Mouse (Mus musculus) thymus, adult 2 months (tissue): Measurements from ENCODE around the gene Frmd6. TPM values are rescaled to one million over a fixed set of nuclear protein-coding genes. Genes with fewer than 3 reads are reported as not detected.

Experiments used
- DNase-seq: peaks from one replicate; pipeline ENCODE4 v3.0.0; 2021
- H3K27ac ChIP-seq: fragments of 200-500 bp; 2 replicates; pipeline ENCODE4 v1.5.1; 2012; ENCODE audit warnings: low read length, control low read depth; ENCODE audit not compliant: control insufficient read depth, insufficient read depth
- H3K27me3 ChIP-seq: fragments of 200-500 bp; 2 replicates; pipeline ENCODE4 v1.6.1; 2012; ENCODE audit warnings: mild to moderate bottlenecking, low read length, moderate library complexity, mixed read lengths; ENCODE audit not compliant: control insufficient read depth, insufficient read depth
- H3K36me3 ChIP-seq: fragments of 200-500 bp; 2 replicates; pipeline ENCODE4 v1.6.1; 2012; ENCODE audit warnings: mild to moderate bottlenecking, low read length, moderate library complexity; ENCODE audit not compliant: control insufficient read depth, insufficient read depth
- H3K4me1 ChIP-seq: fragments of 200-500 bp; replicated peaks from 2 replicates; pipeline ENCODE4 v1.6.1; 2012; ENCODE audit warnings: low read length; ENCODE audit not compliant: control insufficient read depth, insufficient read depth
- H3K4me3 ChIP-seq: fragments of 200-500 bp; 2 replicates; pipeline ENCODE4 v1.5.1; 2012; ENCODE audit warnings: mild to moderate bottlenecking, low read length, control low read depth, moderate library complexity; ENCODE audit not compliant: control insufficient read depth, insufficient read depth
- CTCF ChIP-seq: fragments of 200-500 bp; IDR thresholded peaks from 2 replicates; pipeline ENCODE4 v1.5.1; 2012; ENCODE audit warnings: mild to moderate bottlenecking, control low read depth, low read length, moderate library complexity, borderline replicate concordance; ENCODE audit not compliant: control insufficient read depth, poor library complexity, insufficient read depth; ENCODE audit errors: extremely low read depth
- POLR2A ChIP-seq: fragments of 200-500 bp; IDR thresholded peaks from 2 replicates; pipeline ENCODE4 v1.6.1; 2012; ENCODE audit warnings: mild to moderate bottlenecking, low read length, control low read depth, moderate library complexity; ENCODE audit not compliant: control insufficient read depth, poor library complexity, insufficient read depth; ENCODE audit errors: extremely low read depth
- WGBS: fragments of 180-500 bp; shearing (Covaris S2); methylation state at CpG from one replicate; pipeline ENCODE4 v1.1.7; 2018; 5-methylcytosine and 5-hydroxymethylcytosine counted together
- polyA plus RNA-seq: library from polyadenylated mRNA; depleted of rRNA; stranded (reverse); fragments of >200 nt; gene quantifications from 2 replicates; pipeline ENCODE4 v1.2.3, GENCODE M21; 2012

Frmd6 gene
- polyA plus RNA-seq, 1 experiment = 21.2 TPM

DNA sequence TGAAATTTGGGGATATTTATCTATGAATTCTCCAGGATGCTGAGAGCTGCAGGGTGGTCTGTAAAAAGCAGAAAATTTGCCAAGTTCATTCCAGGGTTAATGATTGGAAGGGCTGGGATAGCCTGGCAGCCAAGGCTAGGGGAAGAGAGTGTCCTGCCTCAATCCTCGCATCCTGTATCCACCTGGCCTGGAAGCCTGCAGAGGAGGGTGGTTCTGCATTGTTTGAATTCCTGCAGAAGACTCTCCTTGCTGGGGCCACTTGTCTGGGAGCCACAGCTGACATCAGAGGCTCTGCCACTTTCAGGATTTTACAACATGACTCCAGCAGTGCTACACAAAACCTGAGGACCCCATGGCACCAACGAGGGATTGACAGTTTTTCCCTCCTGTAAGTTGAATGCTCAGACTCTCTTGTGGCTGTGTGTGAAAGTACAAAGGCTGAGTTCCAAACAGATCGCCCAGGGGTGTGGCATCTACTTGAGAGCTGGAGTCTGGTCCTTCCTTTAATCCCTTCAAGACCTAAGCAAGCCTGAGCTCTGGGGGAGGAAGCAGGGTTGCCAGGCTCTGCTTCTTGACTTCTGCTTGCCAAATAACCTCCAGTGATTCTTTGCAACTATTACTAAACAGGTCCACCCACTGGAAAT is 12.4 kb upstream of the Frmd6 start:
- Histone ChIP-seq H3K4me1 (no peaks in the 10 kb centered on the region), H3K36me3 (no peaks in the 10 kb centered on the region), H3K4me3 (no peak overlapping the region), H3K27me3 (no peaks in the 10 kb centered on the region), H3K27ac (no peak overlapping the region)
- no peak for TF ChIP-seq POLR2A
- 74% methylated on average over 3 of the region's 3 CpGs for WGBS
- DNase-seq = no peak

DNA sequence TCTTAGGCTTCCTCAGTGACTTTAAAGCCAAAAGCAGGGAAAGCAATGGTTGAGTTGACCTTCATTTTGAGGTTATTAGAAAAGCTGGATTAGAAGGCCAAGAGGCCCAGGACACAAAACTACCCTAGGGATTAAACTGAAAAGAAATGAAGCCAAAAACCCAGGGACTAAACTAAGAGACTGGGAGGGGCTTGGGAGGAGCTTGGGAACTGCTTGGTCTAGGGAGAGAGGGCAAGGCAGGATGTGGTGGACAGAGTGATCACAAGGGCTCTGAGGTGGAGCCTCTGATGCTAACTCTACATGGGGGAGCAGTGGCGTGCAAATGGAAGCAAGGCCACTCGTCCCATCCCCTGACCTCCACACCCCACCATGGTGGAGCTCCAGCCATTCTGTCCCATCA is 8.6 kb upstream of the Frmd6 start:
- TF ChIP-seq POLR2A = no peak
- no peak for TF ChIP-seq CTCF
- no peak for DNase-seq
- WGBS = 86% methylated on average over 2 of the region's 2 CpGs

DNA sequence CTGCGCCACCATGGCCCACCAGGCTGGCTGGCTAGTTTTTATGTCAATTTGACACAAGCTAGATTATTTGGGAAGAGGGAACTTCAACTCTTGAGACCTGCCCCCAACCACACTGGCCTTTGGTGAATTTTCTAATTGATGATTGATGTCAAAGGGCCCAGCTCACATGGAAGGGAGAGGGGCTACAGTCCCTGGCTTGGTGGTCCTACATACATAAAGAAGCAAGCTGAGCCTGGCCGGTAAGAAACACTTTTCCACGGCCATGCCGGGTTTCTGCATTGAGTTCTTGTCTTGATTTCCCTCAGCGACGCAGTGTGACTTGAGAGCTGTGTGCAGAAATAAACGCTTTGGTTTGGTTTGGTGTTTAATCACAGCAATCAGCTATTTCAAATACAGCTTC is 1.3 kb upstream of the Frmd6 start:
- Histone ChIP-seq H3K36me3 (no peaks in the 10 kb centered on the region), H3K4me1 (peaks cover 9% of the 10 kb centered on the region), H3K4me3 (no peak overlapping the region), H3K27ac (no peak overlapping the region), H3K27me3 (no peaks in the 10 kb centered on the region)
- TF ChIP-seq POLR2A (no peak), CTCF (no peak)
- DNase-seq = no peak
- 93% methylated on average over 7 of the region's 7 CpGs for WGBS

More for the DNA sequence above, 8.6 kb upstream of the Frmd6 start:
- Histone ChIP-seq H3K27me3 (no peaks in the 10 kb centered on the region), H3K36me3 (no peaks in the 10 kb centered on the region), H3K4me1 (no peaks in the 10 kb centered on the region), H3K4me3 (no peak overlapping the region), H3K27ac (no peak overlapping the region)

DNA sequence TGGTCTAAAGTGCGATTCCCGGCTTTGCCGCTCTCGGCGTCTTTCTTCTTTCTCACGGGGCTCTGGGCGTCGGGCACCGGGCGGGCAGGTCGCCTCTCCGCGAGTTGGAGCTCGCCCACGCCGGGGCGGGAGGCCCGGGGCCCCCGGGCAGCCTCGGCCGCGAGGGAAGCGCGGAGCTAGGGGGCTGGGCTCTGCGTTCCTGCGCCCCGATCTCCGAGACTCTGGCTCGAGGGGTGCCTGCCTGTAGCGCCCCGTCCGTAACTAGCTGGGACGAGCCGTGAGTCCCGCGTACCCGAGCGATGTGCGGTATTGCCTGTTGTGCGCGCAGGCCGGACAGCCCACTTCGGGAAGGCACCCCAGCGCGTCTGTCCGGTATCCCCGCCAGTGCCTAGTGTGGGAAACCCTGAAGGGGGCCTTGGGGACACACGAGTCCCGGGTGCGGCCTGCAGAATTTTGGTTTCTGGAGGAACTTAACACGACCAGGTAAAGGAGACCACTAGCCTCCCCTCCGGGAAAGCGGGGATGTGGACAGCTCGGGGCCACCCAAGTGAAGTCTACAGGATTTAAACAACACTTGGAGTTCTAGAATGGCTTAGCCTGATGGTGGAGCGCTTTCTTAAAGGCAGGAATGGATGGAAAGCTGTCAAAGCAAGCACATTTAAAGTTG is 470 bp downstream of the Frmd6 start:
- TF ChIP-seq CTCF = peak; percentile 79; the same call in 1 of the 2 replicates
- no peak; the same call in 1 of the 2 replicates for TF ChIP-seq POLR2A
- under 1% methylated on average over 55 of the region's 55 CpGs for whole genome bisulfite sequencing
- Histone ChIP-seq H3K27ac (peak overlapping the region; percentile 71), H3K36me3 (no peaks in the 10 kb centered on the region), H3K4me1 (peaks cover 9% of the 10 kb centered on the region), H3K4me3 (peak overlapping the region; percentile 75), H3K27me3 (no peaks in the 10 kb centered on the region)
- no peak for DNase-seq

DNA sequence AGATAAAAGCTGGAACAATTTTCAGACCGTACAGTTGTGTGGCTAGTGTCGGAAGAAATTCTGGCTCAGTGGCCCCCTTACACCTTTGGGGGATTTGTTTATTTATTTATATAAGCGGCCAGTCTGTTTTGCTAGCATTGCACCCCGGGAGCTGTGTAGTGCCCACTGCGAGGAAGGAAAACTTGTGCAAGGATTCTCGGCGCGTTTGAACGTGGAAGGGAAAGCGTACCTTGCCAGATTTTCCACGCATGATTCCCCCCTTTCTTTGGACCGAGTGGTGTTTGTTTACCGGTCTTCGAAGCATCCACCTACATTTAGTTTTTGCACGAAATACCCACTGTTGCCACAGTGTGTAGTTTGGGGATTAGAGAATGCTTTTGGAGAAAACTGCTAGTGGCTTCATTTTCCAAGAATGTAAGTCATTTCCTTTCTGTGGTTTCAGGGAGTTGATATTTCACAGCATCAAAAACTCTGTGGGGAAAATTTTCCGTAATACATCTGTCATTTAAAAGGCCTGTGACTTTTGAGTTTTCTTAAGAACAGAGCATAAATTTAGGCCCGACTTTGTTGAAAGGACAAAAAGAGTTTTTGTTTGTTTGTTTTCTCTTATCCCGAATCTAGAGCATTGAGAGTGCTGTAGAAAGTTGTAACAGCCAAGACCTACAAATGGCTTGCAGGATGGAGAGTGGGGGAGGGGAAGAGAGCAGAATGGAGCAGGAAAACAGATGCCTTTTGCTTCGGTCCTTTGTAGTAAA is 1.2 kb downstream of the Frmd6 start:
- peak; percentile 41 for DNase-seq
- Histone ChIP-seq H3K27ac (peak overlapping the region; percentile 71), H3K4me3 (peak overlapping the region; percentile 75), H3K27me3 (no peaks in the 10 kb centered on the region), H3K36me3 (no peaks in the 10 kb centered on the region), H3K4me1 (peaks cover 12% of the 10 kb centered on the region)
- under 1% methylated on average over 19 of the region's 19 CpGs for WGBS
- TF ChIP-seq CTCF = no peak
- no peak for TF ChIP-seq POLR2A

DNA sequence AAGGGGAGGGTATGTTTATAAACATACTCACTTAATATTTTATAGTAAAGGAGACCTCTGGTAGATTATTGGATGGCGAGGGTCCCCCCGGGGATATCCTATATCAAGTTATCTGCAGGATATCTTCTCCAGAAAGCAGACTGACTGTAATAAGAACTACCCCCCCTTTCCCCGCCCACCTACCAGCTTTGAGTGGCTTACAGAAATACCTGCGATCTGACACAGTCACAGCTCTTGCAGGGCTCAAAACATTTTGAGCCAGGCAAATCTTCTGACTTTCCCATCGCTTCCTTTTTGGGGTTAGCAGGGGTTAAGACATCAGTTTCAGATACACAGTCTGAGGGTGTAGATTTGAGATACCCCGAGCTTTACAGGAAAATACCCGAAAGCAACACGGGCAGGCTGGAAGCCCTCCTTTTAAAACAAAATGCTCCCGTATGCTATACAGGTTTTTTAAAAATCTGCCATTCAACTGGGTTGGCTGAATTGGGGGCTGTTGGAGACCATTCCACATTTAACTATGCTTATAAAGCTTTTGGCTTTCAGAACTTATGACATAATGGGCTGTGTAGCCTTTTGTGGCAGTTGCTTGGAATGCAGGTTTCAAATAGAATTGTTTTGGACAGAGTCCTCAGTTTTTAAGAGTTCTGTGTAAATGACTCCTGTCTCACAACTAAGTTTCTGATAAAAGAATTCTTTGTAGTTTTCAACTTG is 2.0 kb downstream of the Frmd6 start:
- Histone ChIP-seq H3K27me3 (no peaks in the 10 kb centered on the region), H3K27ac (no peak overlapping the region), H3K4me3 (no peak overlapping the region), H3K4me1 (peaks cover 12% of the 10 kb centered on the region), H3K36me3 (no peaks in the 10 kb centered on the region)
- 4% methylated on average over 9 of the region's 9 CpGs for whole genome bisulfite sequencing
- DNase-seq = peak; percentile 44
- TF ChIP-seq CTCF (no peak), POLR2A (no peak)
